Mouse (Mus musculus): ENCODE data around the gene Stx5a.

GRCm38 (mm10) chr19:8735389-8736159 lies 5.6 kb upstream of the Stx5a start, which contains the start of gene Wdr74:
- TF ChIP-seq POLR2A (IDR thresholded peaks at IDR 0.05; ENCODE audit: extremely low read depth, insufficient read depth, low read length), result peak; percentile 86
- TF ChIP-seq CTCF (IDR thresholded peaks at IDR 0.05; ENCODE audit: low read depth, low read length), result no peak
